Mouse (Mus musculus): ENCODE data around the gene Tet2.

Tet2 gene

GRCm38 (mm10) chr3:133515204-133515969 is 29.6 kb downstream of the Tet2 start:
- DNase-seq: no peak

- no peak for DNase-seq
These were observed 30.6 kb downstream of the Tet2 start for GRCm38 (mm10) chr3:133514290-133514689.

GRCm38 (mm10) chr3:133513475-133513874 is 31.5 kb downstream of the Tet2 start:
- DNase-seq: no peak

GRCm38 (mm10) chr3:133510368-133510767 is 34.6 kb downstream of the Tet2 start:
- DNase-seq: no peak

GRCm38 (mm10) chr3:133509796-133510195 is 35.1 kb downstream of the Tet2 start:
- no peak for DNase-seq

- DNase-seq: no peak
These were observed 36.1 kb downstream of the Tet2 start for GRCm38 (mm10) chr3:133508881-133509280.

- no peak for DNase-seq
These were observed 38.5 kb downstream of the Tet2 start for GRCm38 (mm10) chr3:133506289-133506954.

GRCm38 (mm10) chr3:133496953-133497352 is 48.0 kb downstream of the Tet2 start:
- DNase-seq: no peak

GRCm38 (mm10) chr3:133491370-133491769 is 53.6 kb downstream of the Tet2 start:
- DNase-seq: no peak

GRCm38 (mm10) chr3:133488022-133488725 is 56.8 kb downstream of the Tet2 start:
- no peak for DNase-seq

- no peak for DNase-seq
These were observed 62.1 kb downstream of the Tet2 start for GRCm38 (mm10) chr3:133482887-133483286.

- DNase-seq: no peak
These were observed 66.0 kb downstream of the Tet2 start for GRCm38 (mm10) chr3:133478987-133479386.

GRCm38 (mm10) chr3:133473781-133474180 is 71.2 kb downstream of the Tet2 start:
- no peak for DNase-seq

- DNase-seq: peak; percentile 23
These were observed 73.8 kb downstream of the Tet2 start for GRCm38 (mm10) chr3:133471101-133471500.

- no peak for DNase-seq
These were observed 76.1 kb downstream of the Tet2 start for GRCm38 (mm10) chr3:133468883-133469282.

- DNase-seq: no peak
These were observed 81.7 kb downstream of the Tet2 start for GRCm38 (mm10) chr3:133463233-133463632.

GRCm38 (mm10) chr3:133462485-133462884 is 82.5 kb downstream of the Tet2 start:
- no peak for DNase-seq

- no peak for DNase-seq
These were observed 82.9 kb downstream of the Tet2 start for GRCm38 (mm10) chr3:133462059-133462458.

GRCm38 (mm10) chr3:133459174-133459573 is 85.8 kb downstream of the Tet2 start:
- no peak for DNase-seq

GRCm38 (mm10) chr3:133453896-133454295 is 91.0 kb downstream of the Tet2 start:
- DNase-seq: no peak

- no peak for DNase-seq
These were observed 108.0 kb downstream of the Tet2 start for GRCm38 (mm10) chr3:133436919-133437320.

- DNase-seq: no peak
These were observed 108.6 kb downstream of the Tet2 start for GRCm38 (mm10) chr3:133436279-133436860.

GRCm38 (mm10) chr3:133435774-133436148 is 109.2 kb downstream of the Tet2 start:
- DNase-seq: no peak
